Mouse (Mus musculus) macrophage (primary cell): Measurements from ENCODE around the gene Csrp1. TPM values are rescaled to one million over a fixed set of nuclear protein-coding genes. Genes with fewer than 3 reads are reported as not detected.

Source experiments
- H3K27ac ChIP-seq: fragments of 350-480 bp; formaldehyde crosslinking; 2 replicates; pipeline ENCODE4 v1.9.0; 2021
- H3K36me3 ChIP-seq: fragments of 350-480 bp; formaldehyde crosslinking; 2 replicates; pipeline ENCODE4 v1.9.0; 2021; ENCODE audit errors: inconsistent target
- H3K4me3 ChIP-seq: fragments of 350-480 bp; formaldehyde crosslinking; 2 replicates; pipeline ENCODE4 v1.9.0; 2021; ENCODE audit errors: inconsistent target
- H3K79me2 ChIP-seq: fragments of 350-480 bp; formaldehyde crosslinking; 2 replicates; pipeline ENCODE4 v1.9.0; 2021; ENCODE audit errors: inconsistent target
- WGBS: methylation state at CpG from one replicate; pipeline ENCODE4 v1.1.7; 2026; ENCODE audit warnings: inconsistent platforms; ENCODE audit not compliant: missing documents; 5-methylcytosine and 5-hydroxymethylcytosine counted together
- polyA plus RNA-seq: library from polyadenylated mRNA; stranded (reverse); fragments of 250-400 nt; gene quantifications from 3 replicates; pipeline ENCODE4 v1.2.4, GENCODE M21; 2018; ENCODE audit warnings: inconsistent platforms

Csrp1 gene
- polyA plus RNA-seq, 1 experiment from 2014 or later: 227 TPM

DNA sequence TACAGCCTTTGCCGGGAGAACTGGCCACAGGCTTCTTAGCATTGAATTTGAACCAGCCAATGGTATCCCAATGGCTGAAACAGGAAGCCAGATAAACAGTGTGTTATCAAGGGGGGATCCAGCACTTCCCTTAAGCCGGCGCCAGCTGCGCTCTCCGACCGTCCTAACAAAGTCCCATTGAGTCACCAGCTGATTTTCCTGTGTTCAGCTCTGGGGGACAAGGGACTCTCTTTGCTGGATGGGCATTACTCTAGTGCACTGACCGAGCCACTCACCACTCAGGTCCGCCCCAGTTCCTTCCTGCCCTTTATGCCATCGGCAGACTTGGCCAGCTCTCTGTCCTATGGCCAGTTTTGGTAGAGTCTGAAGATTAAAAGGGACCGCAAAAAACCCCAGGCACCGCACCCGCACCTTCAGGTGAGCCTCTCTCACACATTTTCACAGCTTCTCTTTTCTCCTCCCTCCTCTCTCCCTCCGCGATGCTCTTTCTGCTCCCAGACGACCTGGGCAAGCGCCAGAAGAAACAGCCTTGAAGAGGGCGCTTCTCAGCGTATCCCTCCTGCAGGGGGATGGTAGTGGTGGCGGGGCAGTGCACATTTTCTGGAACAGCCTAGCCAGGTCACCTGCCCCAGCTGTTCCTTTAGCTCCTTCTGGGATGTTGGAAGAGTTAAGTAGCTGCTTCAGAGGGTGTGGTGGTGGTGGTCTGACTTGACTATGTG is 32.9 kb upstream of the Csrp1 start:
- peaks cover 67% of the 10 kb centered on the region for H3K79me2 ChIP-seq
- no peaks in the 10 kb centered on the region for H3K36me3 ChIP-seq
- H3K27ac ChIP-seq: peak overlapping the region; percentile 70
- WGBS: 3% methylated on average over 19 of the region's 19 CpGs
- H3K4me3 ChIP-seq: peak overlapping the region; percentile 81

- peaks cover 57% of the 10 kb centered on the region for H3K79me2 ChIP-seq
- H3K4me3 ChIP-seq: peak overlapping the region; percentile 81
- no peaks in the 10 kb centered on the region for H3K36me3 ChIP-seq
- H3K27ac ChIP-seq: peak overlapping the region; percentile 70
- 1% methylated on average over 76 of the region's 81 CpGs for WGBS
Observed at GRCm38 (mm10) chr1:135687771-135688492, 31.9 kb upstream of the Csrp1 start.

- 17% methylated on average over 6 of the region's 6 CpGs for WGBS
- peak overlapping the region; percentile 53 for H3K4me3 ChIP-seq
- peak overlapping the region; percentile 68 for H3K27ac ChIP-seq
- H3K36me3 ChIP-seq: no peaks in the 10 kb centered on the region
- H3K79me2 ChIP-seq: peaks cover 50% of the 10 kb centered on the region
Observed at GRCm38 (mm10) chr1:135688686-135689085, 31.2 kb upstream of the Csrp1 start.

DNA sequence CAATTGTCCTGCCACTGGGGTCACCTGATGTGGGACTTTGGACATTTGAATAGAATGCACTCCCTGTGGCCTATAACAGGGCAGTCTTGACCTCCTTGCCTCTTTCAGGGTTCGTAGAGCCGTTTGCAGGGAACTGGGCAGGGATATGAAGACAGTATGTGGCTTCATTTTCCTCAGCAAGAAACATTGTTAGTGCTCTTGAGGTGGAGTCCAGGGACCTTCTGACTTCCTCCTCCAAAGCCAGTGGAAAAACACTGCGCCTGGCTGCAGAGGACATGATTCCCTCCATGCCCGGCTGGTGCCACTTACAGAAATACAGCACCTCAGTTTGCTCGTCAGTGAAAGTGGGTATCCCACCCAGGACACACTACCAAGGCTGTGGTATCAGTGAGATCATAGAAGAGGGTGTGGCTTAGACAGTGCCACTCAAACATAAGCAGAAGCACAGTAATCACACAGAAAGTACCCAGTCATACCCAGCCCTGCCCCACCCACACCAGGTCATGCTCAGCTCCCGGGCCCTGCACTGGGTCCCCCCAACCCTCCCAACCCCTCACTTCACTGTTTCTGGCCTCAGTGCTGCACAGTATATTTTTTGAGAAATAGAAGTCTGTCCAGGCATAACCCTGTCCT is 29.0 kb upstream of the Csrp1 start:
- WGBS: 52% methylated on average over 6 of the region's 6 CpGs
- Histone ChIP-seq H3K36me3 (no peaks in the 10 kb centered on the region), H3K27ac (peak overlapping the region; percentile 82), H3K79me2 (peaks cover 29% of the 10 kb centered on the region), H3K4me3 (no peak overlapping the region)

DNA sequence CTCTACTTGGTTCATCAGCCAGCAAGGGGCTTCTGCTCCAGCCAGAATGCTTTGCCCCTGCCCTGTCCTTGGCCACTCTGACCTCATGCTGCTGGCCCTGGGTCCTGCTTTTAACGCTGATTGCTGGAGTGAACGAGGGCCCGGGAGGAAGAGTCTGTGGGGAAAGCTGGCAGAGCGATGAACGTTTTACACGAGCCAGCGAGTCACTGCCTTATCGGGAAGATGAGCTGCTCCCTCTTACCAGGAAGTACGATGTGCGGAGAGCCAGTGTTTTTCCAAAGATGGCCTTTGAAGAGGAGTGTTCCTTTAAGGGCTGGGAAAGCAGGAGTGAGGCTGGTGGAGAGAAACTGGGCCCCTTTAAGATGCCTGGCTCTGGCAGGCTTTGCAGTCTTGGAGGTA is 28.4 kb upstream of the Csrp1 start:
- Histone ChIP-seq H3K27ac (peak overlapping the region; percentile 82), H3K79me2 (peaks cover 24% of the 10 kb centered on the region), H3K4me3 (no peak overlapping the region), H3K36me3 (no peaks in the 10 kb centered on the region)
- 54% methylated on average over 10 of the region's 10 CpGs for WGBS

DNA sequence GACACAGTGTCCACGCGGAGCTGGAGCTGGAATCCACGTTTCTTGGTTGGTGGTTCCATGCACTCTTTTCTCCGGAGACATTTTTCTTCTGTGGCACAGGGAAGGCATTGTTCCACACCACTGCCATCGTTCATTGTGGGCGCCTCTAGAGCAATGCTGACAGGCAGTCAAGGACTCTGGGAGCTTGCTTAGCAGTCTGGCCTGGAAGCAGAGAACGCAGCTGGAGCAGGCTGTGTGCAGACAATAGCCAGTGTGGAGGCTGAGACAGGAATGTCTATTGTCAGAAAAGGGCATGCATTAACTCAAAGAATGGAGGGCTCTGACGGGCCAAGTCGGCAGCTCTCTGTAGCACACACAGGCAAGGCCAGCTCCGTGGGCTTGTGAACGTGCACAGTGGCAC is 25.7 kb upstream of the Csrp1 start:
- Histone ChIP-seq H3K4me3 (no peak overlapping the region), H3K27ac (no peak overlapping the region), H3K79me2 (peaks cover 7% of the 10 kb centered on the region; the same call in 1 of the 2 replicates), H3K36me3 (no peaks in the 10 kb centered on the region)
- WGBS: 93% methylated on average over 11 of the region's 11 CpGs

- Histone ChIP-seq H3K36me3 (no peaks in the 10 kb centered on the region), H3K27ac (no peak overlapping the region), H3K79me2 (no peaks in the 10 kb centered on the region), H3K4me3 (no peak overlapping the region)
- 90% methylated on average over 4 of the region's 4 CpGs for WGBS
Observed at GRCm38 (mm10) chr1:135697462-135697861, 22.4 kb upstream of the Csrp1 start.

GRCm38 (mm10) chr1:135698046-135698445 is 21.8 kb upstream of the Csrp1 start:
- Histone ChIP-seq H3K79me2 (no peaks in the 10 kb centered on the region), H3K4me3 (no peak overlapping the region), H3K27ac (no peak overlapping the region), H3K36me3 (no peaks in the 10 kb centered on the region)
- WGBS: 92% methylated on average over 6 of the region's 6 CpGs

DNA sequence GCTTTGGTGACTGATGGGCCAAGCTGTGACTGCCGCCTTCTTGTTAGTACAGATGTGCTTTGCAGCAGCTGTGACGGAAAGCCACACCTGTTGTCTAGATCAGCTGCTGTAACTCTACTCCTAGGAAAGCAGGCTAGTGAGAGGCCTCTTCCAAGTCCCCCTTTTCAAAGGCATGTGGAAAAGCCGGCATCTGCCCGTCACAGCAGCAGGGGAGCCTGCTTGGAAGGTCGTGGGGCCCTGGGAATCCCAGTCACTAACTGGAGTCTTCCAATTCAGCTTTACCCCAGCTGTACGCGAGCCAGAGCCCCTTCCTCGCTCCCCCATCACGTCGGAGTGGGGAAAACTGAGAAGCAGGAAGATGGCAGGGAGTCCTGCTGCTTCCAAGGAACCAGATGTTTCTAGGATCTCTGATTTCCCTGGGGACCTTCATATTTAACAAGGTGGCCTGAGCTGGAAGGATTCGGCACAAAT is 21.4 kb upstream of the Csrp1 start:
- Histone ChIP-seq H3K36me3 (no peaks in the 10 kb centered on the region), H3K79me2 (no peaks in the 10 kb centered on the region), H3K4me3 (no peak overlapping the region), H3K27ac (no peak overlapping the region)
- 93% methylated on average over 11 of the region's 11 CpGs for WGBS

GRCm38 (mm10) chr1:135698996-135699705 is 20.7 kb upstream of the Csrp1 start:
- no peaks in the 10 kb centered on the region for H3K79me2 ChIP-seq
- peak overlapping the region; percentile 18; the same call in 1 of the 2 replicates for H3K27ac ChIP-seq
- H3K36me3 ChIP-seq: no peaks in the 10 kb centered on the region
- 47% methylated on average over 29 of the region's 29 CpGs for WGBS
- H3K4me3 ChIP-seq: no peak overlapping the region

DNA sequence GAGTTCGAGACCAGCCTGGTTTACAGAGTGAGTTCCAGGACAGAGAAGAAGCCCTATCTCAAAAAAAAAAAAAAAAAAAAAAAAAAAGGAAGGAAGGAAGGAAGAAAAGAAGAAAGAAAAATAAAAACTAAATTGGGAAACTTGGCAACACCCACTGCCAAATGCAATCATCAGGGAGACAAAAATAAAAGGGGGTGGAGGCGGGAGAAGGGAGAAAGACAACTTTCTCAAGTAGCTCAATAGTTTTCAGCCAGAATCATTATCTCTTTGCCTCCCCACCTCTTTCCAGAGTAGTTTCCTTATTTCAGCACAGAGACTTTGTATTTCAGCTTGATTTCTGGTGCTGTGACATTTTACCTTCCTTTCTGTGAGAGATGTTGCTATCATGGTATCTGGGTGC is 20.0 kb upstream of the Csrp1 start:
- Histone ChIP-seq H3K27ac (peak overlapping the region; percentile 18; the same call in 1 of the 2 replicates), H3K4me3 (no peak overlapping the region), H3K79me2 (no peaks in the 10 kb centered on the region), H3K36me3 (no peaks in the 10 kb centered on the region)
- 33% methylated on average over 2 of the region's 2 CpGs for WGBS

DNA sequence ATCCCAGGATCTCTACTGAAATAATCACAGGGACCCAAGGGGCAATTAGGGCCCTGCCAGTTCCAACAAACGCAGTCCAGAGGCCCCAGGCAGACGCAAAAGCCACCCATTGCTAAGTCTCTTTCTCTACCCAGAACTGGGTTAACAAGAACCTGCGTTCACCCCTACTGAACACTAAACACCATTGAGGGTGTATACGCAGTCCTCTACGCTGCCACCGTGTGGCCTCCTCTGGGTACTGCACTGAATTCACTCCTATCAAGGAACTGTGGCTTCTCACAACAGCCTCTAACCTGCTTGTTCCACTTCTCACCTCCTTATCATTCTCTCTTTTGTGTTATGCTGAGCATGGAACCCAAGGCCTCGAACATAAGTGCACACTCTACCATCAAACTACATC is 19.3 kb upstream of the Csrp1 start:
- H3K4me3 ChIP-seq: no peak overlapping the region
- H3K36me3 ChIP-seq: no peaks in the 10 kb centered on the region
- WGBS: 2% methylated on average over 7 of the region's 7 CpGs
- no peak overlapping the region for H3K27ac ChIP-seq
- no peaks in the 10 kb centered on the region for H3K79me2 ChIP-seq

DNA sequence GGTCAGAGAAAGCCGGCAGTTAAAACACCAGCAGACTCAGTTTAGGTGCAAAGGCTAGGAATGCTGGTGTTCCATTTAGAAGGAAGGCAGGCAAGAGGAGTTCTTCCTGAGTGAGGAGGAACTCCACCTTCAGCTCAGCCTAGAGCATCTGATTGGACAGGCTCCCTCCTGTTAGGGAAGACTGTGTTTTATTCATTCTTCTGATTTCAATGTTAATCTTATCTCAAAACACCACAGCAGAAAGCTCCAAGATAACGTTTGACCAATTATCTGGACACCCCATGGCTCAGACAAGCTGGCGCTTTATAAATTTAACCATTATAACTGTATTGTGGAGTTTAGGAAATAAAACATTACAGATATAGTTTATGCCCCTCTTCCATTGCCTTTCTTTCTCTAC is 18.5 kb upstream of the Csrp1 start:
- no peak overlapping the region for H3K27ac ChIP-seq
- 80% methylated on average over 3 of the region's 3 CpGs for WGBS
- H3K4me3 ChIP-seq: no peak overlapping the region

GRCm38 (mm10) chr1:135702722-135703121 is 17.1 kb upstream of the Csrp1 start:
- no peak overlapping the region for H3K27ac ChIP-seq
- WGBS: 24% methylated on average over 2 of the region's 2 CpGs
- H3K36me3 ChIP-seq: no peaks in the 10 kb centered on the region
- no peaks in the 10 kb centered on the region for H3K79me2 ChIP-seq
- no peak overlapping the region for H3K4me3 ChIP-seq

More for the DNA sequence above, 18.5 kb upstream of the Csrp1 start:
- Histone ChIP-seq H3K36me3 (no peaks in the 10 kb centered on the region), H3K79me2 (no peaks in the 10 kb centered on the region)
